Comparison of ENCODE assay signal across 16 mouse cellular contexts in the genomic region with DNA sequence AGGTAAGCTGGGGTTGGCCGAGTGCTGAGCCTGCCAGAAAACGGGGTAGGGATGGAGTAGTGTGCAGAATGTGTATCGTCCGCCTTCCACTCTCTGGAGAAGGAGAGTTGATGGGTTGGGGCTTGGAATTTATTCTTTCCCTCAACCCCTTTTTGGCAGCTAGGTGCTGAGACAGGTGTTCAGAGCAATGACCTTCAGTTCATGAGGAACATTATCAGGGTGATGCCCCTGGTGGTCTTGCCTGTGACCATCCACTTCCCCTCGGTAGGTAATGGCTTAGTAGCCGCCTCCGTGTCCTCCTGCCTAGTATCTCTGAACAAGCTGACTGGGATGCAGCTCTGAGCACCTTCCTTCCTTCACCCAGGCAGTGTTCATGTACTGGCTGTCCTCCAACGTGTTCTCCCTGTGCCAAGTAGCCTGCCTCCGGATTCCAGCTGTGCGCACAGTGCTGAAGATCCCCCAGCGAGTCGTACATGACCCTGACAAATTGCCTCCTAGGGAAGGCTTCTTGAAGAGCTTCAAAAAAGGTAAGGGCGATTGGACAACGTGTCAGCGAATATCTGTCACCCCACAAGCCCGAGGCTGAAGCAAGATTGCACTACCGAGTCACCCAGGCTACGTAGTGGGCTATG. TPM values are rescaled to one million over a fixed set of nuclear protein-coding genes. Genes with fewer than 3 reads are reported as not detected.
DNase-seq lines count a peak whose midpoint lies in the region; ATAC-seq and TF ChIP-seq lines count a peak whose summit lies in the region.
"Had no signal": no experiment of that assay in that cellular context is flagged by ENCODE, and none has a peak within 500 bp of the region (broad histone marks: within the 10 kb centered on the region; RNA-seq: fewer than 3 reads in every experiment).

No protein-coding gene starts in this region.

- no peak for TF ChIP-seq POLR2A in kidney, adult 2 months (IDR thresholded peaks at IDR 0.05; ENCODE audit: low read depth, low read length)

- H3K27me3 ChIP-seq in heart, embryonic 12.5 days (replicated peaks): no peaks in the 10 kb centered on the region
- no peaks in the 10 kb centered on the region for H3K27me3 ChIP-seq in kidney, adult 2 months (replicated peaks; ENCODE audit: control insufficient read depth, insufficient read depth, low read length)
- H3K27me3 ChIP-seq: embryonic facial prominence, embryonic 15.5 days; limb, embryonic 13.5 days had no signal

- peaks cover 90% of the 10 kb centered on the region for H3K36me3 ChIP-seq in heart, embryonic 12.5 days
- peaks cover 11% of the 10 kb centered on the region for H3K36me3 ChIP-seq in kidney, adult 2 months (ENCODE audit: control insufficient read depth, insufficient read depth, low read length)

- peaks cover under 1% of the 10 kb centered on the region; the same call in 1 of the 2 replicates for H3K4me1 ChIP-seq in heart, embryonic 12.5 days (replicated peaks)
- no peaks in the 10 kb centered on the region; the same call in 1 of the 2 replicates for H3K4me1 ChIP-seq in kidney, adult 2 months (ENCODE audit: control insufficient read depth, insufficient read depth, low read length)

- H3K9me3 ChIP-seq in heart, embryonic 12.5 days (replicated peaks): peaks cover 4% of the 10 kb centered on the region; the same call in 1 of the 2 replicates
- H3K9me3 ChIP-seq: embryonic facial prominence, embryonic 15.5 days; limb, embryonic 13.5 days had no signal

- ATAC-seq in heart, embryonic 12.5 days (ENCODE audit: insufficient number of reproducible peaks, low FRiP score): no peak
- ATAC-seq: forebrain, embryonic 14.5 days had no signal

- DNase-seq in heart, adult 11 months: peak; percentile 81
- DNase-seq in kidney, adult 2 months: peak; percentile 70
- DNase-seq in kidney, postnatal 14 days: no peak
- DNase-seq in right cerebral cortex, adult 2 months (ENCODE audit: low spot score in 2 of 2): peak; percentile 22
- no peak for DNase-seq in right cerebral cortex, postnatal 14 days
- DNase-seq in testis, postnatal 10 days (ENCODE audit: low spot score): peak; percentile 55
- DNase-seq in thymus, postnatal 4 days: no peak
- DNase-seq: cerebellum, adult 11-12 months; gastrocnemius, postnatal 10 days; lung, adult 18-20 months; midbrain, embryonic 14.5 days had no signal

- no peak overlapping the region for H3K27ac ChIP-seq in heart, embryonic 12.5 days (ENCODE audit: poor library complexity, severe bottlenecking)
- H3K27ac ChIP-seq in kidney, adult 2 months (ENCODE audit: insufficient read depth, low read depth, low read length): no peak overlapping the region
- H3K27ac ChIP-seq: embryonic facial prominence, embryonic 15.5 days; limb, embryonic 13.5 days; macrophage had no signal

- no peak for TF ChIP-seq CTCF in kidney, adult 2 months (conservative IDR thresholded peaks at IDR 0.05; ENCODE audit: insufficient read depth, insufficient read length, low read depth, low read length)

- H3K9ac ChIP-seq in heart, embryonic 12.5 days: no peak overlapping the region
- H3K9ac ChIP-seq: embryonic facial prominence, embryonic 15.5 days; limb, embryonic 13.5 days had no signal

- H3K4me3 ChIP-seq in heart, embryonic 12.5 days: no peak overlapping the region
- H3K4me3 ChIP-seq in kidney, adult 2 months (ENCODE audit: insufficient read depth, low read depth, low read length): no peak overlapping the region
- H3K4me3 ChIP-seq: embryonic facial prominence, embryonic 15.5 days; limb, embryonic 13.5 days had no signal

- WGBS in heart, embryonic 12.5 days: 87% methylated on average over 18 of the region's 18 CpGs
- WGBS in kidney, adult 2 months: 62% methylated on average over 18 of the region's 18 CpGs

- H3K4me2 ChIP-seq in heart, embryonic 12.5 days: no peak overlapping the region
- H3K4me2 ChIP-seq: embryonic facial prominence, embryonic 15.5 days; limb, embryonic 13.5 days had no signal

RNA-seq across cellular contexts. Expression of a gene that starts 6.9 kb away (rescaled TPM):
- polyA plus RNA-seq in heart, embryonic 12.5 days (2016; fragmentation: Nextera tagmentation; extraction: Ambion mirVana): 53.3 and 57.6 TPM in 2 replicates
- 153 and 182 TPM in 2 replicates for polyA plus RNA-seq in kidney, adult 2 months (2012; rRNA removed)

RNA-seq across cellular contexts. Expression of a gene that starts 50.0 kb away (rescaled TPM):
- polyA plus RNA-seq in heart, embryonic 12.5 days (2016; fragmentation: Nextera tagmentation; extraction: Ambion mirVana): 8.0 and 8.3 TPM in 2 replicates
- polyA plus RNA-seq in kidney, adult 2 months (2012; rRNA removed): 454 and 464 TPM in 2 replicates

RNA-seq across cellular contexts. Expression of a gene that starts 59.2 kb away (rescaled TPM):
- polyA plus RNA-seq in heart, embryonic 12.5 days (2016; fragmentation: Nextera tagmentation; extraction: Ambion mirVana): 284 and 290 TPM in 2 replicates
- polyA plus RNA-seq in kidney, adult 2 months (2012; rRNA removed): 366 and 425 TPM in 2 replicates

Comparison
In these comparisons a context has a peak if more than half of its experiments do, and no peak if none do; other contexts are left out.
1. DNase-seq: peak in heart, adult 11 months (single experiment), kidney, adult 2 months (single experiment), right cerebral cortex, adult 2 months (2 of 2) and testis, postnatal 10 days (single experiment); none in kidney, postnatal 14 days (single experiment), right cerebral cortex, postnatal 14 days (single experiment) and thymus, postnatal 4 days (single experiment).
2. RNA of a gene that starts 50.0 kb away (polyA plus RNA-seq): 454 to 464 TPM in kidney, adult 2 months; 8.0 to 8.3 TPM in heart, embryonic 12.5 days; every median in the first group is over 10 times any median in the second.